Mouse (Mus musculus): ENCODE results near the gene Sec11a. TPM values are rescaled to one million over a fixed set of nuclear protein-coding genes. Genes with fewer than 3 reads are reported as not detected.
A peak's percentile ranks its signal among the peaks of the same experiment; 100 is the strongest.

The Sec11a gene
- total and polyA plus RNA-seq, 3 experiments, result 37.3 to 43.4 (median 41.6) TPM

DNA sequence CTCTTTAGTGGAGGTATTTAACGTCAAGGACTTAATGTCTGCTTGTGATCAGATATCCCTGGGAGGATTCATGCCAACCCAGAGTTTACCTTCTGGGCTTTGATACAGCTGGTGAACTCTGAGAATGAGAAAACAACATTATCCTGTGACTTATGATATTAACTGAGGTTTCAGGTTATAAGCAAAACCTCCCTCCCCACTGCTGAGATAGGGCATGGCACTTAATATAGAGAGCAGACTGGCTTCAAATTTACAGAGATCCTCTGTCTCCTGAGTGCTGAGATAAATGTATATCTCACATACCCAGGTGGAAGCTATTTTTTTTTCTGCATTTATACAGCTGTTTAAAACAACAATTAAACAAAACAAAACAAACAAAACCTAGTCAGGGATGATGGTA lies 14.8 kb downstream of the Sec11a start:
- intact Hi-C loops (cut with DNase I), result no loop called here
- Histone ChIP-seq H3K4me3 (no peak overlapping the region), H3K27me3 (ENCODE audit: control insufficient read depth, insufficient read depth, low read length) (no peaks in the 10 kb centered on the region), H3K27ac (no peak overlapping the region), H3K36me3 (ENCODE audit: control insufficient read depth, insufficient read depth, low read length) (peaks cover 22% of the 10 kb centered on the region), H3K9ac (ENCODE audit: low read depth, low read length) (no peak overlapping the region), H3K79me2 (replicated peaks; ENCODE audit: control insufficient read depth, insufficient read depth, low read length) (no peaks in the 10 kb centered on the region; the same call in 1 of the 2 replicates), H3K4me1 (ENCODE audit: control insufficient read depth, insufficient read depth, low read length) (peaks cover 4% of the 10 kb centered on the region)
- TF ChIP-seq POLR2A (IDR thresholded peaks at IDR 0.05; ENCODE audit: insufficient read depth, low read depth, low read length) (no peak), CTCF (IDR thresholded peaks at IDR 0.05) (no peak), EP300 (IDR thresholded peaks at IDR 0.05; ENCODE audit: insufficient read depth, low read depth, low read length) (no peak)
- DNase-seq, result no peak
- 53% methylated on average over 1 of the region's 1 CpGs for WGBS

- H3K79me2 ChIP-seq (replicated peaks; ENCODE audit: control insufficient read depth, insufficient read depth, low read length), result no peaks in the 10 kb centered on the region; the same call in 1 of the 2 replicates
- peak; percentile 39 to 66 for DNase-seq
- no peak overlapping the region for H3K9ac ChIP-seq (ENCODE audit: low read depth, low read length)
- H3K27me3 ChIP-seq (ENCODE audit: control insufficient read depth, insufficient read depth, low read length), result no peaks in the 10 kb centered on the region
- WGBS, result 51% methylated on average over 8 of the region's 8 CpGs
- peaks cover 22% of the 10 kb centered on the region for H3K36me3 ChIP-seq (ENCODE audit: control insufficient read depth, insufficient read depth, low read length)
- intact Hi-C loops (cut with DNase I), result no loop called here
- H3K4me1 ChIP-seq (ENCODE audit: control insufficient read depth, insufficient read depth, low read length), result peaks cover 2% of the 10 kb centered on the region
- TF ChIP-seq EP300 (IDR thresholded peaks at IDR 0.05; ENCODE audit: insufficient read depth, low read depth, low read length) (peak; percentile 54; the same call in 1 of the 2 replicates), CTCF (IDR thresholded peaks at IDR 0.05) (no peak), POLR2A (IDR thresholded peaks at IDR 0.05; ENCODE audit: insufficient read depth, low read depth, low read length) (no peak)
- peak overlapping the region; percentile 39 for H3K27ac ChIP-seq
- H3K4me3 ChIP-seq, result no peak overlapping the region
Measured at GRCm38 (mm10) chr7:80931618-80932207, 15.9 kb downstream of the Sec11a start.

DNA sequence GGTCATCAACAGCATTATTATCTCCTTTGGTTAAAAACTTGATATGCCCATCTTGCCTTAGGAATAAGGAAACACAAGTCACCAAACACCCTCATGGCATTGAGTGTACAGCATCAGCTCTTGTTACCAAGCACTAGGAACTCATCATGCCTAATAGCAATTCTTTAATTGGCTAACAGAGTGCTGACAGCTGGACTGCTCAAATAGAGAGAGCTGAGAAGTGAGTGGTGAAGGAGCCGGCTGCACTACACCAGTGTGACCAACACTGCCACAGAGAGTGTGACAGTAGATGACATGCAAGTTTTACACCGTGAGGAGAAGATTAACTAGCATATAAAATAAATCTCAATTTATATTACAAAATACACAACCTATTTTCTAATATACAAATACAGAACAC lies 24.4 kb downstream of the Sec11a start:
- Histone ChIP-seq H3K4me3 (no peak overlapping the region), H3K27ac (no peak overlapping the region), H3K27me3 (ENCODE audit: control insufficient read depth, insufficient read depth, low read length) (no peaks in the 10 kb centered on the region), H3K79me2 (replicated peaks; ENCODE audit: control insufficient read depth, insufficient read depth, low read length) (no peaks in the 10 kb centered on the region), H3K4me1 (ENCODE audit: control insufficient read depth, insufficient read depth, low read length) (no peaks in the 10 kb centered on the region), H3K36me3 (ENCODE audit: control insufficient read depth, insufficient read depth, low read length) (no peaks in the 10 kb centered on the region), H3K9ac (ENCODE audit: low read depth, low read length) (no peak overlapping the region)
- DNase-seq, result no peak
- TF ChIP-seq CTCF (IDR thresholded peaks at IDR 0.05) (no peak), EP300 (IDR thresholded peaks at IDR 0.05; ENCODE audit: insufficient read depth, low read depth, low read length) (no peak), POLR2A (IDR thresholded peaks at IDR 0.05; ENCODE audit: insufficient read depth, low read depth, low read length) (no peak)
- WGBS, result 62% methylated on average over 2 of the region's 2 CpGs
- intact Hi-C loops (cut with DNase I), result no loop called here

GRCm38 (mm10) chr7:80919647-80920008 lies 28.0 kb downstream of the Sec11a start:
- Histone ChIP-seq H3K4me1 (ENCODE audit: control insufficient read depth, insufficient read depth, low read length) (no peaks in the 10 kb centered on the region), H3K27ac (no peak overlapping the region), H3K27me3 (ENCODE audit: control insufficient read depth, insufficient read depth, low read length) (no peaks in the 10 kb centered on the region), H3K36me3 (ENCODE audit: control insufficient read depth, insufficient read depth, low read length) (no peaks in the 10 kb centered on the region), H3K9ac (ENCODE audit: low read depth, low read length) (no peak overlapping the region), H3K4me3 (no peak overlapping the region), H3K79me2 (replicated peaks; ENCODE audit: control insufficient read depth, insufficient read depth, low read length) (no peaks in the 10 kb centered on the region)
- no peak for TF ChIP-seq EP300 (IDR thresholded peaks at IDR 0.05; ENCODE audit: insufficient read depth, low read depth, low read length)
- no peak for TF ChIP-seq CTCF (IDR thresholded peaks at IDR 0.05)
- no peak for TF ChIP-seq POLR2A (IDR thresholded peaks at IDR 0.05; ENCODE audit: insufficient read depth, low read depth, low read length)
- WGBS, result 76% methylated on average over 5 of the region's 5 CpGs
- intact Hi-C loops (cut with DNase I), result no loop called here
- DNase-seq, result no peak

DNA sequence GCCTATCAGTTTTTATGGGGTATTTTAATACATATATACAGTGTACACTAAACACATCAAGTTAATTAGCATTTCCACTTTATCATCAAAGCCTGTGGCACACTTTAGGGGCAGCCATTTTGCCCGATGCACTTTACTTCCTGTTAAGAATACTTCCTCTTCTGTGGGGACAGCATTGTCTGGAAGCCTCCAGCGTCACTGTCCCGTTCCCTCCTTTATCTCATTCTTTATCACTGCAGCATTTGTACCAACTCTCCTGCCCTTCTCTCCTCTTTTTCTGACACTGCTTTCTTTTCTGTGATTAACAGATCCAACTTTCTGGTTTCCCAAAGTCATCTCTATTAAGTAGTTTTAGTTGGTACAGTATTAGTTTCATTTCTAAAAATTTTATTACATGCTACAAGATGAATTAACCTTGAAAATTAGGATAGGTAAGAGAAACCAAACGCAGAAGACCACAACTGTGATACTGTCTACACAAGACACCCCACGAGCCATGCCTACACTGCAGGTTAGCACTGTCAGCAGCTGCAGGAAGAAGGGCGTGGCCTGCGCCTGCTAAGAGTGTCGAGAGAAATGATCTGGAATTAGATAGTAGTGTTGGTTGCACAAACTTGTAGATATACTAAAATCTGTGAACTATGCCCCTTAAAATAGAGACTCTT lies 28.5 kb downstream of the Sec11a start:
- DNase-seq, result no peak
- TF ChIP-seq EP300 (IDR thresholded peaks at IDR 0.05; ENCODE audit: insufficient read depth, low read depth, low read length) (no peak), POLR2A (IDR thresholded peaks at IDR 0.05; ENCODE audit: insufficient read depth, low read depth, low read length) (no peak), CTCF (IDR thresholded peaks at IDR 0.05) (no peak)
- Histone ChIP-seq H3K9ac (ENCODE audit: low read depth, low read length) (no peak overlapping the region), H3K4me1 (ENCODE audit: control insufficient read depth, insufficient read depth, low read length) (no peaks in the 10 kb centered on the region), H3K27me3 (ENCODE audit: control insufficient read depth, insufficient read depth, low read length) (no peaks in the 10 kb centered on the region), H3K4me3 (no peak overlapping the region), H3K79me2 (replicated peaks; ENCODE audit: control insufficient read depth, insufficient read depth, low read length) (no peaks in the 10 kb centered on the region), H3K27ac (no peak overlapping the region), H3K36me3 (ENCODE audit: control insufficient read depth, insufficient read depth, low read length) (no peaks in the 10 kb centered on the region)
- intact Hi-C loops (cut with DNase I), result no loop called here
- 61% methylated on average over 8 of the region's 8 CpGs for WGBS

- intact Hi-C loops (cut with DNase I), result no loop called here
- H3K27ac ChIP-seq, result no peak overlapping the region
- no peaks in the 10 kb centered on the region for H3K36me3 ChIP-seq (ENCODE audit: control insufficient read depth, insufficient read depth, low read length)
- H3K79me2 ChIP-seq (replicated peaks; ENCODE audit: control insufficient read depth, insufficient read depth, low read length), result no peaks in the 10 kb centered on the region
- 78% methylated on average over 4 of the region's 4 CpGs for WGBS
- no peak for TF ChIP-seq POLR2A (IDR thresholded peaks at IDR 0.05; ENCODE audit: insufficient read depth, low read depth, low read length)
- TF ChIP-seq CTCF (IDR thresholded peaks at IDR 0.05), result no peak
- TF ChIP-seq EP300 (IDR thresholded peaks at IDR 0.05; ENCODE audit: insufficient read depth, low read depth, low read length), result no peak
- H3K9ac ChIP-seq (ENCODE audit: low read depth, low read length), result no peak overlapping the region
- H3K27me3 ChIP-seq (ENCODE audit: control insufficient read depth, insufficient read depth, low read length), result no peaks in the 10 kb centered on the region
- DNase-seq, result no peak
- H3K4me1 ChIP-seq (ENCODE audit: control insufficient read depth, insufficient read depth, low read length), result no peaks in the 10 kb centered on the region
- H3K4me3 ChIP-seq, result no peak overlapping the region
Measured at GRCm38 (mm10) chr7:80917916-80918465, 29.6 kb downstream of the Sec11a start.

Data from heart, adult 2 months (tissue).